Mouse (Mus musculus) testis, adult 2 months (tissue): ENCODE data around the gene Fdx1l. TPM values are rescaled to one million over a fixed set of nuclear protein-coding genes. Genes with fewer than 3 reads are reported as not detected.

Experiments
- H3K27ac ChIP-seq: fragments of 200-500 bp; 2 replicates; pipeline ENCODE4 v1.5.1; 2012; ENCODE audit warnings: low read depth, low read length; ENCODE audit not compliant: control insufficient read depth, insufficient read depth
- H3K27me3 ChIP-seq: fragments of 200-500 bp; 2 replicates; pipeline ENCODE4 v1.6.1; 2012; ENCODE audit warnings: mild to moderate bottlenecking, low read length, moderate library complexity; ENCODE audit not compliant: control insufficient read depth, insufficient read depth
- H3K36me3 ChIP-seq: fragments of 200-500 bp; 2 replicates; pipeline ENCODE4 v1.6.1; 2012; ENCODE audit warnings: mild to moderate bottlenecking, low read length; ENCODE audit not compliant: control insufficient read depth, insufficient read depth
- H3K4me1 ChIP-seq: fragments of 200-500 bp; 2 replicates; pipeline ENCODE4 v1.6.1; 2012; ENCODE audit warnings: low read length; ENCODE audit not compliant: control insufficient read depth, insufficient read depth
- H3K4me3 ChIP-seq: fragments of 200-500 bp; 2 replicates; pipeline ENCODE4 v1.5.1; 2012; ENCODE audit warnings: low read depth, mild to moderate bottlenecking, low read length, moderate library complexity, mixed read lengths; ENCODE audit not compliant: control insufficient read depth
- CTCF ChIP-seq: fragments of 200-500 bp; IDR thresholded peaks from 2 replicates; pipeline ENCODE4 v1.5.1; 2012; ENCODE audit warnings: low read depth, mild to moderate bottlenecking, inconsistent platforms, low read length, moderate library complexity; ENCODE audit not compliant: control insufficient read depth, insufficient read depth, insufficient replicate concordance
- POLR2A ChIP-seq: fragments of 200-500 bp; IDR thresholded peaks from 2 replicates; pipeline ENCODE4 v1.6.1; 2012; ENCODE audit warnings: low read depth, mild to moderate bottlenecking, inconsistent platforms, low read length, moderate library complexity; ENCODE audit not compliant: control insufficient read depth
- polyA plus RNA-seq: library from polyadenylated mRNA; depleted of rRNA; stranded (reverse); fragments of >200 nt; gene quantifications from 2 replicates; pipeline ENCODE4 v1.2.3, GENCODE M21; 2012

The Fdx1l gene
- polyA plus RNA-seq, 1 experiment = 26.1 TPM

GRCm38 (mm10) chr9:21037481-21037891 is 35.9 kb downstream of the Fdx1l start:
- Histone ChIP-seq H3K27me3 (no peaks in the 10 kb centered on the region; the same call in 1 of the 2 replicates), H3K4me3 (peak overlapping the region; percentile 35), H3K36me3 (no peaks in the 10 kb centered on the region), H3K27ac (no peak overlapping the region), H3K4me1 (peaks cover 38% of the 10 kb centered on the region)
- no peak for TF ChIP-seq POLR2A

- H3K4me3 ChIP-seq = peak overlapping the region; percentile 6; the same call in 1 of the 2 replicates
- TF ChIP-seq POLR2A (no peak), CTCF (no peak)
- H3K27me3 ChIP-seq = no peaks in the 10 kb centered on the region; the same call in 1 of the 2 replicates
- peaks cover 46% of the 10 kb centered on the region for H3K4me1 ChIP-seq
- no peaks in the 10 kb centered on the region for H3K36me3 ChIP-seq
- no peak overlapping the region for H3K27ac ChIP-seq
Observed at GRCm38 (mm10) chr9:21036666-21037065, 36.7 kb downstream of the Fdx1l start.

GRCm38 (mm10) chr9:21036161-21036560 is 37.3 kb downstream of the Fdx1l start:
- TF ChIP-seq POLR2A (no peak), CTCF (no peak)
- H3K27me3 ChIP-seq = no peaks in the 10 kb centered on the region; the same call in 1 of the 2 replicates
- peaks cover 51% of the 10 kb centered on the region for H3K4me1 ChIP-seq
- H3K36me3 ChIP-seq = no peaks in the 10 kb centered on the region
- H3K27ac ChIP-seq = no peak overlapping the region
- no peak overlapping the region for H3K4me3 ChIP-seq

GRCm38 (mm10) chr9:21035586-21035985 is 37.8 kb downstream of the Fdx1l start:
- H3K4me1 ChIP-seq = peaks cover 53% of the 10 kb centered on the region
- H3K36me3 ChIP-seq = no peaks in the 10 kb centered on the region
- no peak overlapping the region for H3K4me3 ChIP-seq
- TF ChIP-seq POLR2A (no peak), CTCF (no peak)
- H3K27ac ChIP-seq = no peak overlapping the region
- H3K27me3 ChIP-seq = no peaks in the 10 kb centered on the region; the same call in 1 of the 2 replicates

- Histone ChIP-seq H3K27me3 (no peaks in the 10 kb centered on the region; the same call in 1 of the 2 replicates), H3K4me1 (peaks cover 58% of the 10 kb centered on the region), H3K4me3 (no peak overlapping the region), H3K36me3 (no peaks in the 10 kb centered on the region), H3K27ac (no peak overlapping the region)
- TF ChIP-seq POLR2A = no peak
- TF ChIP-seq CTCF = no peak
Observed at GRCm38 (mm10) chr9:21034481-21035085, 38.8 kb downstream of the Fdx1l start.

- Histone ChIP-seq H3K4me1 (peaks cover 60% of the 10 kb centered on the region), H3K36me3 (no peaks in the 10 kb centered on the region), H3K27me3 (no peaks in the 10 kb centered on the region; the same call in 1 of the 2 replicates), H3K27ac (no peak overlapping the region), H3K4me3 (peak overlapping the region; percentile 83)
- no peak for TF ChIP-seq POLR2A
- TF ChIP-seq CTCF = no peak
Observed at GRCm38 (mm10) chr9:21033136-21033535, 40.3 kb downstream of the Fdx1l start.

GRCm38 (mm10) chr9:21032491-21032890 is 40.9 kb downstream of the Fdx1l start:
- H3K4me3 ChIP-seq = peak overlapping the region; percentile 83
- no peak for TF ChIP-seq POLR2A
- no peak for TF ChIP-seq CTCF
- H3K27ac ChIP-seq = no peak overlapping the region
- peaks cover 57% of the 10 kb centered on the region for H3K4me1 ChIP-seq
- H3K27me3 ChIP-seq = no peaks in the 10 kb centered on the region; the same call in 1 of the 2 replicates
- H3K36me3 ChIP-seq = no peaks in the 10 kb centered on the region

GRCm38 (mm10) chr9:21031896-21032351 is 41.5 kb downstream of the Fdx1l start, which contains the start of gene Icam5:
Icam5 (plus strand) TSS chr9:21032073.
- TF ChIP-seq POLR2A (no peak), CTCF (no peak)
- peak within 1 kb of the TSS; percentile 33; the same call in 1 of the 2 replicates for H3K27ac ChIP-seq
- H3K36me3 ChIP-seq = no peaks in the 10 kb centered on the region
- H3K4me1 ChIP-seq = peaks cover 53% of the 10 kb centered on the region
- peak within 1 kb of the TSS; percentile 83 for H3K4me3 ChIP-seq
- no peaks in the 10 kb centered on the region; the same call in 1 of the 2 replicates for H3K27me3 ChIP-seq
